Mouse (Mus musculus): ENCODE measurements around the gene Zswim3.
"Not testable (repeated sequence)": the region's sequence is repeated elsewhere in the genome, so short reads cannot be mapped to it uniquely, and the experiment has no call there.

DNA sequence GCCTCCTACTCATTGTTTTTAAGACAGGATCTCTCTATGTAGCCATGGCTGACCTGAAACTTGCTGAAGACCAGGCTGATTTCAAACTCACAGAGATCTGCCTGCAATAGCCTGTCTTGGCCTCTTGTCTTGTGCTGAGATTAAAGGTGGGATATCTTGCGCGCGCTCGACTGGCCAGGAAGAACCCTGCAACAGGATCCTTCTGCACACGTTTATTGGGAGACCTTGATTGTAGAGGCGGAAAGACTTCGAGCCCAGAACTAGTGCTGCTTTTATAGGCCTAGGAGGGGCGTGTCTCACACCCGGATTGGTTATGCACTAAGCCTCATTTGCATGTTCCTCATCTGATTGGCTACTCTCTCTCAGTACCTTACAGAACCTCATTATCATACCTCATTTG is 58.5 kb downstream of the Zswim3 start:
- TF ChIP-seq POLR2A (IDR thresholded peaks at IDR 0.05; ENCODE audit: control insufficient read depth, extremely low read depth, insufficient read depth, low read length, poor library complexity); CTCF (IDR thresholded peaks at IDR 0.05; ENCODE audit: borderline replicate concordance, control insufficient read depth, extremely low read depth, insufficient read depth, low read length, poor library complexity): not testable (repeated sequence)
